Mouse (Mus musculus) forebrain, embryonic 16.5 days (tissue): ENCODE measurements around the gene Mex3a. TPM values are rescaled to one million over a fixed set of nuclear protein-coding genes. Genes with fewer than 3 reads are reported as not detected.

ENCODE experiments used
- ATAC-seq: fragments of 200-750 bp; cut with Nextera tagmentation; 2 replicates; pipeline ENCODE4 v1.8.0; 2017; ENCODE audit warnings: mild to moderate bottlenecking, moderate library complexity
- H3K27ac ChIP-seq: fragments of 300-500 bp; sonication (generic); 2 replicates; pipeline ENCODE4 v1.5.1; 2014; ENCODE audit warnings: low read length, control low read depth
- H3K27me3 ChIP-seq: fragments of 300-500 bp; sonication (generic); replicated peaks from 2 replicates; pipeline ENCODE4 v1.6.1; 2014; ENCODE audit warnings: low read length; ENCODE audit not compliant: control insufficient read depth, insufficient read depth
- H3K36me3 ChIP-seq: fragments of 300-500 bp; sonication (generic); 2 replicates; pipeline ENCODE4 v1.6.1; 2014; ENCODE audit not compliant: control insufficient read depth, insufficient read depth
- H3K4me1 ChIP-seq: fragments of 300-500 bp; sonication (generic); replicated peaks from 2 replicates; pipeline ENCODE4 v1.6.1; 2014; ENCODE audit warnings: low read length; ENCODE audit not compliant: control insufficient read depth, insufficient read depth
- H3K4me2 ChIP-seq: fragments of 300-500 bp; sonication (generic); 2 replicates; pipeline ENCODE4 v1.6.1; 2014; ENCODE audit warnings: mild to moderate bottlenecking, low read length, control low read depth
- H3K4me3 ChIP-seq: fragments of 300-500 bp; sonication (generic); replicated peaks from 2 replicates; pipeline ENCODE4 v1.5.1; 2014; ENCODE audit warnings: mild to moderate bottlenecking, low read length, control low read depth
- H3K9ac ChIP-seq: fragments of 300-500 bp; sonication (generic); replicated peaks from 2 replicates; pipeline ENCODE4 v1.6.1; 2014; ENCODE audit warnings: low read depth, low read length, control low read depth
- H3K9me3 ChIP-seq: fragments of 300-500 bp; sonication (generic); 2 replicates; pipeline ENCODE4 v1.6.1; 2016; ENCODE audit warnings: low read length; ENCODE audit not compliant: control insufficient read depth
- WGBS: fragments of 180-500 bp; shearing (Covaris S2); extraction: QIAGEN DNeasy Blood & Tissue Kit; methylation state at CpG from one replicate; pipeline ENCODE4 v1.1.7; 2014; 5-methylcytosine and 5-hydroxymethylcytosine counted together
- polyA plus RNA-seq: library from polyadenylated mRNA; unstranded; fragments of >200 nt; fragmentation: Nextera tagmentation; extraction: Ambion mirVana; gene quantifications from 2 replicates; pipeline ENCODE4 v1.2.1, GENCODE M21; 2015

Mex3a gene
- polyA plus RNA-seq, 1 experiment from 2014 or later = 46.1 TPM

DNA sequence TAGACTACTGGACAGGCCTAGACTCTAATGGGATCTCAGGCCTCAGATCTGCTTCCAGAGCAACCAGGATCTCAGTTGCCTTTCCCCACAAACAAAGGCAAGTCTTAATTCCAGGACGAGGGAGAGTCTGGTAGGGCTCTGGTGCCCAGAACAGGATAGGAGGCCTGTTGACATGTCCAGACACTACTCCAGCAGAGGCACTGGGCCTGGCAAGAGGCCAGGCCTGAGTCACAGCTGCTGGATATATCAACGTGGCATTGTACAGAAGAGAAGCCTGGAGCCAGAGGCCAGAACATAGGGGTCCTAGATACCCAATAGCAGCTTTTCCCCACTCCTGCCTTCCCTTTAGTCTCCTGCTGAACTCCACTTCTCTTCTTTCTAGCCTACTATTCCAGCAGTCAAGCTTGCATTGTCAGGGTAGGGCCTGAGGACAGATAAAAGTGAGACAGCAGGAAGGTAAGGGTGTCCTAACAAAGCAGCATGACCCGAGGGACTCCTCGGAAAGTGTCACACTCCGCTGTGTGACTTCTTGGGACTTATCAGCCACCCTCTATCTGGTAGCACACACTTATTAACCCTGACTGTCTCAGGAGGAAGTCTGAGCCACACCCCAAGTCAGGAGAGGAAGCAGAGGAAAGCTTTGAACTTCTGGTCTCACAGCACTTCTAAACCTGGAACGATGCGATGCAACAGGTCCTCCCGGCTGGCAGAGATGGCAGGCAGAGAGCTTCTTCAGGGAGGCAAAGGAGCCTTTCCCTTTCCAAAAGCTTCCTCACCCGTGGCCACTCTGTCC is 37.2 kb upstream of the Mex3a start:
- no peak overlapping the region for H3K4me3 ChIP-seq
- H3K27ac ChIP-seq = no peak overlapping the region
- no peaks in the 10 kb centered on the region for H3K27me3 ChIP-seq
- ATAC-seq = no peak
- no peak overlapping the region for H3K4me2 ChIP-seq
- no peak overlapping the region for H3K9ac ChIP-seq
- H3K4me1 ChIP-seq = peaks cover 12% of the 10 kb centered on the region
- no peaks in the 10 kb centered on the region for H3K9me3 ChIP-seq
- WGBS = 63% methylated on average over 9 of the region's 9 CpGs
- no peaks in the 10 kb centered on the region for H3K36me3 ChIP-seq

DNA sequence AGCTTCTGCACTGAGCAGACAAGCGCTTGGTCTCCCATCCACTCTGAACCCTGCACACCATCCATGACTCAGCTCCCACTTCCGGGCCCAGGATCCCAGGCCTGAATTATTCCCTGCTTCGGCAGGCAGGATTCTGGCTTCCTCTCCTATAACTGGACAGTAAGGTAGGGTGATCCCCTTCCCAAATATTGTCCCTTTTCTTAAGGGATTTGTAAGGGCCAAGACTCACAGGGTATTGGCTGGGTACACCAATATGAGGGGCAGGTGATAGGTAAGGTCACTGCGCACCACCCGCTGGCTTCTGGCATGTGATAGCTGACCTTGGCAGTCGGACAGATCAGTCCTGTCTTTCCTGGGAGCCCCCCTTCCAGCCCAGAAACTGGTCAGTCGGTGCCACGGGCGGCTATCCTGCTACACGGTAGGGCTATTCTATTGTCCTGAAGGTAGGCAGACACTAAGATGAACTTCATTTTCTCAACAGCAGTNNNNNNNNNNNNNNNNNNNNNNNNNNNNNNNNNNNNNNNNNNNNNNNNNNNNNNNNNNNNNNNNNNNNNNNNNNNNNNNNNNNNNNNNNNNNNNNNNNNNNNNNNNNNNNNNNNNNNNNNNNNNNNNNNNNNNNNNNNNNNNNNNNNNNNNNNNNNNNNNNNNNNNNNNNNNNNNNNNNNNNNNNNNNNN is 36.3 kb upstream of the Mex3a start:
- H3K4me1 ChIP-seq = peaks cover 12% of the 10 kb centered on the region
- no peak overlapping the region for H3K27ac ChIP-seq
- H3K4me3 ChIP-seq = no peak overlapping the region
- H3K9ac ChIP-seq = no peak overlapping the region
- no peaks in the 10 kb centered on the region for H3K36me3 ChIP-seq
- no peaks in the 10 kb centered on the region for H3K9me3 ChIP-seq
- no peaks in the 10 kb centered on the region for H3K27me3 ChIP-seq
- H3K4me2 ChIP-seq = no peak overlapping the region
- 83% methylated on average over 10 of the region's 10 CpGs for WGBS
- no peak for ATAC-seq

- Histone ChIP-seq H3K4me3 (no peak overlapping the region), H3K4me2 (no peak overlapping the region), H3K9ac (no peak overlapping the region), H3K27me3 (no peaks in the 10 kb centered on the region), H3K4me1 (peaks cover 17% of the 10 kb centered on the region), H3K9me3 (no peaks in the 10 kb centered on the region), H3K36me3 (no peaks in the 10 kb centered on the region), H3K27ac (no peak overlapping the region)
- WGBS = 73% methylated on average over 4 of the region's 4 CpGs
- ATAC-seq = no peak
Measured at GRCm38 (mm10) chr3:88499580-88499979, 32.6 kb upstream of the Mex3a start.

DNA sequence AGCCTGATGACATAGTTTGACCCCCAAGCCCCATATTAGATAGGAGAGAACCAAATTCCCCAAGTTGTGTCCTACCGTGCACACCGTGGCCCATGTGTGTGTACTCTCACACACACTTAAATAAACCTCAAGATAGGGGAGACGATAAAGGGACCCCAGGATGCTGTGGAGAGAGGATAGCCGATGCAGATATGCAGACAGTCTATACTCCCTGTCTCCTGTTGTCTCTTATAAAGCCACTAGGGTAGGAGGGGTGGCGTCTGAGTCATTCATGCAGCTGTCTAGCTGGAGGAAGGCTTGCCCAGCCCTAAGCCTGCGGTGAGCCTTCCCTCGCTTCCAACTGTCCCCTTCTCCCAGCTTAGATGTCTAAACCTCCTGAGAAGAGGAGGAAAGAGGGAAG is 32.1 kb upstream of the Mex3a start:
- no peaks in the 10 kb centered on the region for H3K9me3 ChIP-seq
- H3K4me1 ChIP-seq = peaks cover 17% of the 10 kb centered on the region
- no peak overlapping the region for H3K9ac ChIP-seq
- H3K4me2 ChIP-seq = no peak overlapping the region
- no peak for ATAC-seq
- no peaks in the 10 kb centered on the region for H3K27me3 ChIP-seq
- 85% methylated on average over 7 of the region's 7 CpGs for WGBS
- H3K36me3 ChIP-seq = no peaks in the 10 kb centered on the region
- no peak overlapping the region for H3K4me3 ChIP-seq
- no peak overlapping the region for H3K27ac ChIP-seq

GRCm38 (mm10) chr3:88500655-88501365 is 31.4 kb upstream of the Mex3a start:
- H3K27ac ChIP-seq = no peak overlapping the region
- no peak overlapping the region for H3K9ac ChIP-seq
- no peaks in the 10 kb centered on the region for H3K36me3 ChIP-seq
- no peaks in the 10 kb centered on the region for H3K27me3 ChIP-seq
- H3K4me2 ChIP-seq = no peak overlapping the region
- ATAC-seq = no peak
- WGBS = 55% methylated on average over 4 of the region's 4 CpGs
- no peak overlapping the region for H3K4me3 ChIP-seq
- H3K4me1 ChIP-seq = peaks cover 17% of the 10 kb centered on the region
- H3K9me3 ChIP-seq = no peaks in the 10 kb centered on the region

DNA sequence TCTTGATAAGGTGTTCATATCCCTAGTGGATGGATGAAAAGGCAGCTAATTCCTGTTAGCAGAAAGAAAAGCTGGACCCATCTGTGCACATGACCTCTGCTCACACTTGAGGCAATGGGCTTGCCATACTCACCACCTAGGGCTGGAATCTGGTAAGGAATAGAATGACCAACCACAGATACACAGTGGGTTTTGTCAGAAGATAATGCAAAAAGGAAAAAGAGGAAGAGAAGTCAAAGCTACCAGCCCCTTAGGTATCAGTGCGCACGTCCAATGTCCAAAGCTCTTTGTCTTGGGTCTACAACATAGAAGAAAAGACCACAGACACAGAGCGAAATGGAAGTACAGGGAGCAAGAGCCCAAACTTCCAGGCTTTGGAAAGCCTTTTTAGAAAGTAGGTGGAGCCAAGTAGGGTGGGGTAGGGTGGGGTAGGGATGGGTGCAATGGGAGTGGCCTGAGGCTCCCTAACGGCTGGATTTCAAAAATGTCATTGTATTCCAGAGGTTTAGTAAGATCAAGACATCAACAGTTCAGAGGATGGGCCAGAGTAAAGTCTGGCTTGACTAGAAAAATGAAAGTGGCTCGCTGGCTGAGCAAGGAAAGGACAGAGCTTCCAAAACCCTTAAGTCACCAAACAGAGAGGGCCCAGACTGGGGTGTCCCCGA is 30.7 kb upstream of the Mex3a start:
- H3K9ac ChIP-seq = no peak overlapping the region
- no peaks in the 10 kb centered on the region for H3K9me3 ChIP-seq
- H3K4me3 ChIP-seq = peak overlapping the region; percentile 85; the same call in 1 of the 2 replicates
- H3K36me3 ChIP-seq = no peaks in the 10 kb centered on the region
- no peak overlapping the region for H3K27ac ChIP-seq
- peak overlapping the region; percentile 99 for H3K4me2 ChIP-seq
- H3K4me1 ChIP-seq = peaks cover 17% of the 10 kb centered on the region
- ATAC-seq = no peak
- H3K27me3 ChIP-seq = no peaks in the 10 kb centered on the region
- WGBS = 68% methylated on average over 6 of the region's 6 CpGs

GRCm38 (mm10) chr3:88502031-88502571 is 30.1 kb upstream of the Mex3a start:
- H3K27me3 ChIP-seq = no peaks in the 10 kb centered on the region
- no peaks in the 10 kb centered on the region for H3K9me3 ChIP-seq
- no peaks in the 10 kb centered on the region for H3K36me3 ChIP-seq
- H3K27ac ChIP-seq = no peak overlapping the region
- peak overlapping the region; percentile 83 for H3K9ac ChIP-seq
- H3K4me1 ChIP-seq = peaks cover 17% of the 10 kb centered on the region
- peak overlapping the region; percentile 99 for H3K4me2 ChIP-seq
- ATAC-seq = no peak
- 18% methylated on average over 11 of the region's 11 CpGs for WGBS
- H3K4me3 ChIP-seq = peak overlapping the region; percentile 85

DNA sequence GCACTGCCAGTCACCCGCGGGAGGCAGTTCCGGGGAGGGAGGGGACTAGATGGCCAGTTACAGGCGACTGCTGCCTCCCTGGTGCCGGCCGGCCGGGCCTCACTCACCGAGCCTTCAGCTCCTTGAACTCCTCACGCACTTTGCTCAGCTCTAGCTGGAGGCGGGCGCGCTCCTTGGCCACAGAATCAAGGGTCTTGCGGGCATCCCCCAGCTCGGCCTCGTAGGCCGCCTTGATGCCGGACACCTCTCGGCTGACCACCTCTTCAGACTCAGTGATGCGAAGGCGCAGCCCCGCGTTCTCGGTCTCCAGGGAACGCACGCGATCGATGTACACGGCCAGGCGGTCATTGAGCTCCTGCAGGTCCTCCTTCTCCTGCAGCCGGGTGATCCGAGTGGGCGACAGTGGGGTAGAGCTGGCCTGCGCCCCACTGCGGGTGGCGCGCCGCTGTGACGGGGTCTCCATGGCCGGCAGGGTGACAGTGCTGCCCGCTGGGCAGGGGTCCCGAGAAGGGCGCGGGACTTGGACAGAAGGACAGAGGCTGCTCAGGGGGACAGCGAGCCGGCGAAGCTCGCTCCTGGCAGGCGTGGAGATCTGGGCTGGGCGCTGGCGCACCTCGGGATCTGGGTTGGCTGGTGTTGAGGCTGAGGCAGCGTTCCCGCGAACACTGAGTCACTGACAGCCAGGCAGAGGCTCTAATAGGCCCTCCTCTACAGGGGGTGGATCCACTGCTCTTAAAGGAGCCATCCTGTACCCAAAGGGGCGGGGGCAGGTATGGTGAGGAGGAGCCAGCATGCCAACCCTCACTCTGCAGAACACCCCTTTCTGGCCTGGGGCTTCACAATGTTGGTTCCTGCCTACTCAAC is 29.3 kb upstream of the Mex3a start:
- Histone ChIP-seq H3K27me3 (no peaks in the 10 kb centered on the region), H3K9ac (peak overlapping the region; percentile 83), H3K9me3 (no peaks in the 10 kb centered on the region), H3K4me3 (peak overlapping the region; percentile 85), H3K27ac (no peak overlapping the region; the same call in 1 of the 2 replicates), H3K4me1 (peaks cover 17% of the 10 kb centered on the region), H3K36me3 (no peaks in the 10 kb centered on the region), H3K4me2 (peak overlapping the region; percentile 99)
- under 1% methylated on average over 55 of the region's 55 CpGs for WGBS
- peak; percentile 97 for ATAC-seq
